Mouse (Mus musculus) forebrain, embryonic 15.5 days (tissue): ENCODE data around the gene Bglap3. TPM values are rescaled to one million over a fixed set of nuclear protein-coding genes. Genes with fewer than 3 reads are reported as not detected.
"Not testable (repeated sequence)": the region's sequence is repeated elsewhere in the genome, so short reads cannot be mapped to it uniquely, and the experiment has no call there.

Source experiments
- ATAC-seq: fragments of 200-750 bp; cut with Nextera tagmentation; replicated peaks from 2 replicates; pipeline ENCODE4 v1.8.0; 2017; ENCODE audit warnings: mild to moderate bottlenecking, moderate TSS enrichment, moderate library complexity
- H3K27ac ChIP-seq: fragments of 300-500 bp; sonication (generic); replicated peaks from 2 replicates; pipeline ENCODE4 v1.5.1; 2015; ENCODE audit warnings: mild to moderate bottlenecking, inconsistent platforms
- H3K27me3 ChIP-seq: fragments of 300-500 bp; sonication (generic); 2 replicates; pipeline ENCODE4 v1.6.1; 2015; ENCODE audit warnings: inconsistent platforms
- H3K36me3 ChIP-seq: fragments of 300-500 bp; sonication (generic); 2 replicates; pipeline ENCODE4 v1.6.1; 2015; ENCODE audit warnings: mild to moderate bottlenecking, inconsistent platforms
- H3K4me1 ChIP-seq: fragments of 300-500 bp; sonication (generic); 2 replicates; pipeline ENCODE4 v1.6.1; 2015; ENCODE audit warnings: inconsistent platforms
- H3K4me2 ChIP-seq: fragments of 300-500 bp; sonication (generic); replicated peaks from 2 replicates; pipeline ENCODE4 v1.6.1; 2015; ENCODE audit warnings: mild to moderate bottlenecking, inconsistent platforms
- H3K4me3 ChIP-seq: fragments of 300-500 bp; sonication (generic); 2 replicates; pipeline ENCODE4 v1.5.1; 2015; ENCODE audit warnings: mild to moderate bottlenecking, inconsistent platforms
- H3K9ac ChIP-seq: fragments of 300-500 bp; sonication (generic); replicated peaks from 2 replicates; pipeline ENCODE4 v1.6.1; 2015; ENCODE audit warnings: mild to moderate bottlenecking, inconsistent platforms
- H3K9me3 ChIP-seq: fragments of 300-500 bp; sonication (generic); 2 replicates; pipeline ENCODE4 v1.6.1; 2016; ENCODE audit warnings: inconsistent platforms
- WGBS: fragments of 180-500 bp; shearing (Covaris S2); methylation state at CpG from one replicate; pipeline ENCODE4 v1.1.7; 2015; ENCODE audit warnings: mixed read lengths; 5-methylcytosine and 5-hydroxymethylcytosine counted together
- polyA plus RNA-seq: library from polyadenylated mRNA; unstranded; fragments of >200 nt; fragmentation: Nextera tagmentation; extraction: Ambion mirVana; gene quantifications from 2 replicates; pipeline ENCODE4 v1.2.1, GENCODE M21; 2015

Bglap3 gene
- polyA plus RNA-seq, result 0.27 TPM in 1 of 2 replicates, not detected in the other

DNA sequence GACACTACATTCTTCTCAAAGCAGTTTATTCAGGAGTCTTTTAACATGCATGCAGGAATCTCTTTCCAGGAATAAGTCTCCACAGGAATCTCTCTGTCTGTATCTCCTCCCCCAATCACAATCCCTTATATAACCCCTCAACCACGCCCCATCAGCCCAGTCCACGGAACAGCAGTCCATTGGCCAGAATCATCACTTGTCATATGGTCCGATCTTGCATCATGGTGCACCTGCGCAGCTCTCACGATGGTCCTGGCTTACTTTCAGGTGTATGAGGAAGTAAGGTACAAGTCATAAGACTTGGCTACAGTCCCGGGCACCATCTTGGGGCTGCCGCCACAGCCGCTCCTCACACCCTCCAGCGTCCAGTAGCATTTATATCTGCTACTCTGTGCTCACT is at the start of gene Bglap3:
Gene Bglap3, minus strand, starts transcription at position 101 of the 400 bp plus-strand sequence.
- not testable (repeated sequence) for H3K9ac ChIP-seq, H3K36me3 ChIP-seq, H3K9me3 ChIP-seq, H3K27ac ChIP-seq, H3K4me2 ChIP-seq, H3K4me1 ChIP-seq, H3K4me3 ChIP-seq, ATAC-seq, H3K27me3 ChIP-seq
- WGBS, result 94% methylated on average over 9 of the region's 9 CpGs

GRCm38 (mm10) chr3:88422020-88422720 is 49.6 kb upstream of the Bglap3 start:
- Histone ChIP-seq H3K27me3 (no peaks in the 10 kb centered on the region), H3K4me2 (no peak overlapping the region), H3K36me3 (peaks cover 31% of the 10 kb centered on the region), H3K9ac (0 out of 2 replicates have a peak overlapping the region, but pooled peaks have one; percentile 14), H3K9me3 (no peaks in the 10 kb centered on the region), H3K4me3 (no peak overlapping the region), H3K27ac (peak overlapping the region; percentile 8; the same call in 1 of the 2 replicates), H3K4me1 (peaks cover 38% of the 10 kb centered on the region)
- 33% methylated on average over 9 of the region's 9 CpGs for WGBS
- no peak for ATAC-seq

- Histone ChIP-seq H3K9me3 (no peaks in the 10 kb centered on the region), H3K27me3 (no peaks in the 10 kb centered on the region), H3K27ac (no peak overlapping the region), H3K4me3 (no peak overlapping the region), H3K9ac (no peak overlapping the region), H3K4me1 (peaks cover 38% of the 10 kb centered on the region), H3K4me2 (no peak overlapping the region), H3K36me3 (peaks cover 42% of the 10 kb centered on the region)
- no peak for ATAC-seq
- WGBS, result 94% methylated on average over 19 of the region's 19 CpGs
Measured at GRCm38 (mm10) chr3:88420771-88421170, 48.2 kb upstream of the Bglap3 start.

DNA sequence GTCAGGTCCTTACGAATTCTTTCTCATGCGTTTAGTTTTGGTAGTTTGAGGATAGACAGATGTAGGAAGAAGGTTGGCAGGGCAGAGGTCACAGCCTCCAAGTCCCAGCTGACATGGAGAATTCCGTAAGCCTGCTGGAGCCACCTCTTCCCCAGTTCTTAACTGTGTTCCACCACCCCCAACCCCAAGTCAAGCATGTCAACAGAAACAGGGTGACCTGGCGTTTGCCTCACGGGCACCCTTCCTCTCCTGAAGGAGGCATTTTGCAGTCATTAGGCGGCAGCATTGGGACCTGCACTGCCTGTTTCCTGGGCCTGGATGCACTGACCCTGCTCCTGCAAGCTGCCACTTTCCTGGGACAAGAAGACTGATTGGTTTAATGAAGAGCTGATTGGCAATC is 45.5 kb upstream of the Bglap3 start:
- H3K4me3 ChIP-seq, result no peak overlapping the region
- peaks cover 23% of the 10 kb centered on the region for H3K4me1 ChIP-seq
- peaks cover 50% of the 10 kb centered on the region for H3K36me3 ChIP-seq
- no peak overlapping the region for H3K4me2 ChIP-seq
- H3K27ac ChIP-seq, result no peak overlapping the region
- no peaks in the 10 kb centered on the region for H3K27me3 ChIP-seq
- no peak overlapping the region for H3K9ac ChIP-seq
- WGBS, result 86% methylated on average over 6 of the region's 6 CpGs
- no peaks in the 10 kb centered on the region for H3K9me3 ChIP-seq
- no peak for ATAC-seq

DNA sequence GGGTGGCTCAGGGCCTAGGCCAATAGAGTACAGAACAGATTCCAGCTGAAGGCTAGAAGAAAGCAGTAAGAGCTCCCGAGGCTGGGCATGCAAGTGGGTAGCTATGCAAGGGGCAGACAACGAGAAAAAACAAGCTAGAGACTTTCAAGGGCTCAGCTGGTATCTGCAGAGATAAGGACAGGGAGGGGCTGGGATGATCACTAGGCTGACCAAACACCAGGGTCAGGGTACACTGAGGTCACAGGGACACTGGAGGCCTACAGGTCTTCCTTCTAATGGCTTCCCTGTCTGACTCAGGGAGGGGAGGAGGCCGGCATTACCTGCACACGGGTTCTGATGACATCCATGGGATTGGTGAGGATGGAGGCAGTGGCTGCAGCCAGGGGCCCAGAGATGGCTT is 43.1 kb upstream of the Bglap3 start:
- H3K4me2 ChIP-seq, result no peak overlapping the region
- H3K4me1 ChIP-seq, result peaks cover 12% of the 10 kb centered on the region
- no peak overlapping the region for H3K9ac ChIP-seq
- H3K4me3 ChIP-seq, result no peak overlapping the region
- WGBS, result 89% methylated on average over 4 of the region's 4 CpGs
- H3K27ac ChIP-seq, result no peak overlapping the region
- no peaks in the 10 kb centered on the region for H3K27me3 ChIP-seq
- no peaks in the 10 kb centered on the region for H3K9me3 ChIP-seq
- ATAC-seq, result no peak
- H3K36me3 ChIP-seq, result peaks cover 55% of the 10 kb centered on the region

GRCm38 (mm10) chr3:88412636-88413035 is 40.1 kb upstream of the Bglap3 start:
- Histone ChIP-seq H3K36me3 (peaks cover 30% of the 10 kb centered on the region), H3K27me3 (no peaks in the 10 kb centered on the region), H3K9me3 (no peaks in the 10 kb centered on the region), H3K4me1 (peaks cover 21% of the 10 kb centered on the region), H3K4me2 (no peak overlapping the region), H3K9ac (no peak overlapping the region), H3K27ac (no peak overlapping the region), H3K4me3 (no peak overlapping the region)
- ATAC-seq, result no peak
- 92% methylated on average over 11 of the region's 11 CpGs for WGBS

DNA sequence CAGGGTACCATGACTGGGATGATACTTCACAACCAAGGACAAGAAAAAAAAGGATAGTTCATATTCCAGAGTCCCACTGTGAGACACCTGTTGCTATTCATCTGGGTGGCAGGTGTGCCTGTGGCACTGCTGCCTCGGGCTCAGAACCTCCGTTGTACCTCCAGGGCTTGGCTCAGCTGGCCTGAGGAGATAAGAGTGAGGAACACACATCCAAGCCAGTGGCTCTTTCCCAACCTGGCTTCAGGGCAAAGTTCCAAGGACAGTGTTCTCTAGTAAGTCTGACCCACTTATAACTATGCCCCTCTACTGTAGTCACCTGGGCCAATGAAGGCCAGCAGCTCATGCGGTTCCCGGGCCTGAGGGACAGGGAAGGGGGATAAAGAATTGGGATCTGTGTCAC is 39.1 kb upstream of the Bglap3 start:
- Histone ChIP-seq H3K36me3 (peaks cover 27% of the 10 kb centered on the region), H3K9ac (no peak overlapping the region)
- 91% methylated on average over 4 of the region's 4 CpGs for WGBS

DNA sequence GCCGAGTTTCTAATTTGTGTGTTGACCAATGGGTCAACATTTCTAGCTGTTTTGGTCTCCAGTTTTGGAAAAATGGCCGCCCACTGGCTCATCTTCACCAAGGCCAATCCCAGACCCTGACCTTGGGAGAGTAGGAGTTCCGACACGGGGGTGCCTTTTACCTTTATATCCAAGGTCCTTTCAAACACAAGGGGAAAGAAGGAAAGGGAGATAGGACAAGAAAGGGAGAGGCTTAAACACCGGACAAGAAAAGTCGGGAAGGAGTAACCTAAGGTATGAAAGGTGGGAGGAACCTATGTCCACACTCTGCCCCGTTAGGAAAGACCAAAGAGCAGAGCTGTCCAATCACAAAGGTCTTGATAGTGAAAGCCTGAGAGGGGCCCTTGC is 38.1 kb upstream of the Bglap3 start:
- H3K27ac ChIP-seq, result peak overlapping the region; percentile 83; the same call in 1 of the 2 replicates
- WGBS, result 26% methylated on average over 7 of the region's 7 CpGs

More for the DNA sequence above, 39.1 kb upstream of the Bglap3 start:
- no peak for ATAC-seq
- no peak overlapping the region for H3K4me2 ChIP-seq
- H3K27ac ChIP-seq, result no peak overlapping the region
- H3K4me3 ChIP-seq, result no peak overlapping the region
- H3K27me3 ChIP-seq, result no peaks in the 10 kb centered on the region
- H3K9me3 ChIP-seq, result no peaks in the 10 kb centered on the region
- H3K4me1 ChIP-seq, result peaks cover 21% of the 10 kb centered on the region

DNA sequence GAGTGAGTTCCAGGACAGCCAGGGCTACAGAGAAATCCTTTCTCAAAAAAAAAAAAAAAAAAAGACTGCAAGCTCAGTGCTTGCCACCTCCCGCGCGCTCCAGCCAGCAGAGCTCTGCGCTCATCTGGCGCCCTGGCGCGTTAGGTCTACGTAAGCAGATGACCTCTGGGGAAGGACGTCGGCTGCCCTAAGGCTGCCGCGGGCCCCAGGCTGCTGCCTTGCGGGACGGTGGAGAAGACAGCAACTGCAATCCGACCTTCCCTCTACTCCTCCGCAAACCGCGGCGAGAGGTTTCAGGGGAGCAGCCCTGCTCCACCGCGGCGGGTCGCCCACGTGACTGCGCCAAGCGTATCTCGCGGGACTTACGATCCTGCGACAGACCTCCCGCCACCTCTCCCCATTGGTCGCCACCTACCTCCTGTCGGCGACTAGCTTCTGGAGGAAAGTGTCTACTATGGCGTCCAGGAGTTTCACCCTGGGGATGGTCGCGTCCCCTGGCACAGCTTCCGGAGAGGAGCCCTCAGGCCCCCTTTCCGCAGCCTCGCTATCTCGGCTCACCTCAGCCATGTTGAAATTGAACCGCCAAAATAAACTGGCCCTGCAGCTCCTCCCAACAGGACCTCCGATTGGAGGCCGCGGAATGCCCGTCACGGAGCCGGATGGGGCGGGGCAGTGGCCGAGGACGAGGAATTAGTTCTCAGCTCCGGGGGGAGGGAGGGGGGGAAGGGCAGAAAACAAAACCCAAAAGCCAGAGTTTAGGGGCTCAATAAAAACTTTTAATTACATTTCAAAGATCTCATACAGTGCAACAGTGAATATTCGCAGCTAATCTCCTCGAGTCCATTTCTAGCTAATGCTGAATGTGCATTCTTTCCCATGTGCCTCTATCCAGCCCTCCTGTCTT is 37.5 kb upstream of the Bglap3 start, which contains the start of gene Pmf1:
Gene Pmf1, minus strand, starts transcription at position 591 of the 904 bp plus-strand sequence.
- H3K27me3 ChIP-seq, result no peaks in the 10 kb centered on the region
- H3K4me1 ChIP-seq, result peaks cover 21% of the 10 kb centered on the region
- ATAC-seq, result peak; percentile 94
- no peaks in the 10 kb centered on the region for H3K9me3 ChIP-seq
- H3K4me2 ChIP-seq, result peak within 1 kb of the TSS; percentile 59
- H3K27ac ChIP-seq, result peak within 1 kb of the TSS; percentile 83
- H3K36me3 ChIP-seq, result peaks cover 11% of the 10 kb centered on the region
- WGBS, result under 1% methylated on average over 54 of the region's 54 CpGs
- peak within 1 kb of the TSS; percentile 78 for H3K9ac ChIP-seq
- H3K4me3 ChIP-seq, result peak within 1 kb of the TSS; percentile 58

More for the DNA sequence above, 38.1 kb upstream of the Bglap3 start:
- no peaks in the 10 kb centered on the region for H3K27me3 ChIP-seq
- H3K4me2 ChIP-seq, result peak overlapping the region; percentile 59
- H3K4me1 ChIP-seq, result peaks cover 21% of the 10 kb centered on the region
- peak overlapping the region; percentile 58 for H3K4me3 ChIP-seq
- peaks cover 16% of the 10 kb centered on the region for H3K36me3 ChIP-seq
- no peaks in the 10 kb centered on the region for H3K9me3 ChIP-seq
- H3K9ac ChIP-seq, result peak overlapping the region; percentile 78
- no peak for ATAC-seq

DNA sequence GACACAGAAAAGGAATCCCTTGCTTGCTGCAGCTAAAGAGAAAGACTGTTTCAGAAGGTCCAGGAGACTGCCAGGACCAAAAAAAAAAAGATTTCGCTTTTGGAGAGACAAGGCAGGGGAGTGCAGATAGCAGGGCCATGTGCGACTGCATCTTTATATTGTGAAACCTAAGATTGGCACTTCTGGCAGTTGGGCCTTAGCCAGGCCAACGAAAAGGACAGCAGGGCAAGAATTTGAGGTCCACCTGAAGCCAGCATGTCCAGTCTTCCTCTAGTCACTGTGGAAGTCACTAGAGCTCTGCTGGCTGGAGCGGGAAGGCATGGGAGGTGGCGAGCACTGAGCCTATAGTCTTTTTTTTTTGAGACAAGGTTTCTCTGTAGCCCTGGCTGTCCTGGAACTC is 36.4 kb upstream of the Bglap3 start:
- Histone ChIP-seq H3K4me2 (peak overlapping the region; percentile 59), H3K36me3 (peaks cover 10% of the 10 kb centered on the region), H3K27ac (no peak overlapping the region), H3K4me1 (peaks cover 21% of the 10 kb centered on the region), H3K27me3 (no peaks in the 10 kb centered on the region), H3K9me3 (no peaks in the 10 kb centered on the region), H3K4me3 (peak overlapping the region; percentile 58), H3K9ac (peak overlapping the region; percentile 78)
- no peak for ATAC-seq
- WGBS, result 66% methylated on average over 5 of the region's 5 CpGs

- H3K27ac ChIP-seq, result no peak overlapping the region
- H3K9me3 ChIP-seq, result no peaks in the 10 kb centered on the region
- H3K9ac ChIP-seq, result no peak overlapping the region
- peaks cover 6% of the 10 kb centered on the region for H3K36me3 ChIP-seq
- H3K4me2 ChIP-seq, result no peak overlapping the region
- 59% methylated on average over 7 of the region's 7 CpGs for WGBS
- H3K27me3 ChIP-seq, result no peaks in the 10 kb centered on the region
- ATAC-seq, result no peak
- H3K4me1 ChIP-seq, result peaks cover 21% of the 10 kb centered on the region
- H3K4me3 ChIP-seq, result no peak overlapping the region
Measured at GRCm38 (mm10) chr3:88407529-88407928, 35.0 kb upstream of the Bglap3 start.

GRCm38 (mm10) chr3:88407090-88407489 is 34.5 kb upstream of the Bglap3 start:
- H3K9ac ChIP-seq, result no peak overlapping the region
- peak; percentile 13; the same call in 1 of the 2 replicates for ATAC-seq
- no peak overlapping the region for H3K27ac ChIP-seq
- H3K4me3 ChIP-seq, result no peak overlapping the region
- H3K4me2 ChIP-seq, result no peak overlapping the region
- WGBS, result 0% methylated on average over 2 of the region's 2 CpGs
- H3K36me3 ChIP-seq, result peaks cover 2% of the 10 kb centered on the region
- no peaks in the 10 kb centered on the region for H3K9me3 ChIP-seq
- H3K4me1 ChIP-seq, result peaks cover 21% of the 10 kb centered on the region
- H3K27me3 ChIP-seq, result no peaks in the 10 kb centered on the region
